Mouse (Mus musculus) spleen, postnatal 4 days (tissue): ENCODE data around the gene Mast1.
A peak's percentile ranks its signal among the peaks of the same experiment; 100 is the strongest.
"Not testable (repeated sequence)": the region's sequence is repeated elsewhere in the genome, so short reads cannot be mapped to it uniquely, and the experiment has no call there.

Experiments
- DNase-seq, 2 experiments: peaks; one replicate each; pipeline ENCODE4 v3.0.0; 2022; ENCODE audit warnings: low spot score in 2 of 2

The Mast1 gene

DNA sequence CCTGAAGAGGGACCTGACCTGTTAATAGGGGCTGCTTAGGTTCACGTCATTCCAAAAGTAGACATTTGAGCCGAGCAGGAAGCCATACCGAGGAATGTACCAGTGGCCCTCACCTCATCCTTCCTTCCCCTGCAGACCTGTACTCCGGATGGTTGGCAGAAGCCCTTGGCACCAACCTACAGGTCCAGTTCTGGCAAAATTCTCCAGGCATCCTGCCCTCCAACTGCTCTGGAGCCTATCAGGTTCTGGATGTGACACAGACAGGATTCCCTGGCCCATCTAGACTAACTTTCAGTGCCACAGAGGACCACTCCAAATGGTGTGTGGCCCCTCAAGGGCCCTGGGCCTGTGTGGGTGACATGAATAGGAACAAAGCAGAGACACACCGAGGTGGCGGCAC is 26.6 kb downstream of the Mast1 start:
- DNase-seq, result peak in 1 of 2 experiments; percentile 13

DNA sequence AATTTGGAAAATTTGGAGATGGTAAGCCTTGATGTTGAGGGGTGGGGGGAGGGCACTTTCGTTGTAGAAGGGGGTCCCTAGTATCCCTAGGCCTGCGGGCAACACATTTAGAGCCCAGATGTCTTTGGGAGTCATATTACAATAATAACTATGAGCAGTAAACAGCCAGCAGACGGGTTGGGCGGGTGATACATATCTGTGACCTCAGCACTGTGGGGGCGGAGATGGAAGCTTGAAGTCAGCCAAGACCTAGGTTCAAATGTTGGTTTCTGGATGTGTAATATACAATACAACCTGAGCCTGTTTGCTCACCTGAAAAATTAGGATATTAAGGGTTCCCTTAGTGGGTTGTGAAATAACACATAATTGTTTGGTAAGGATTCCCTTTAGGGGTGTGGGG is 27.2 kb downstream of the Mast1 start:
- peak; percentile 31 to 70 for DNase-seq

DNA sequence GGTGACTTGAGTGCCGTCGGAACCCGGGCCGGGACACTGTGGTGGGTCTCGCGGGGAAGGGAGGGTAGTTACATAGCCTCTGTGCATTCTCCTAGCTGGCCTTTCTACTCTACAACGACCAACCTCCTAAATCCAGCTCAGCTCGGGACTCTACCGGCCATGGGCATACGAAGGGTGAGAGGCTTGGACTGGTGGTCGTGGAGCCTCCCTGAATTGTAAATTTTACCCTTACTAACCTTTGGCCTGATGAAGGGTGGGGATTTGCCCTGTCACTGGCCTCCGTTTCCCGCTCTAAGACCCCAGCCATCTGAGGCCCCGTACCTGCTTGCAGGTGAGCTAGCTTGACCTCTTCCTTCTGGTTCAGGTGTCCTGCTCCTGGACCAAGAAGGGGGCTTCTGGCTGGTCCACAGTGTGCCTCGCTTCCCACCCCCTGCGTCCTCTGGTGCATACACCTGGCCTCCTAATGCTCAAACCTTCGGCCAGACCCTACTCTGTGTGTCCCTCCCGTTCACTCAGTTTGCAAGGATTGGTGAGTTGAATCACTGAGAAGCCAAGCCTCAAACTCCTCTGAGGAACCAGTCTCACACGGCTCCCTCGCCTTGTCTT is 27.9 kb downstream of the Mast1 start:
- DNase-seq, result peak; percentile 14 to 71

DNA sequence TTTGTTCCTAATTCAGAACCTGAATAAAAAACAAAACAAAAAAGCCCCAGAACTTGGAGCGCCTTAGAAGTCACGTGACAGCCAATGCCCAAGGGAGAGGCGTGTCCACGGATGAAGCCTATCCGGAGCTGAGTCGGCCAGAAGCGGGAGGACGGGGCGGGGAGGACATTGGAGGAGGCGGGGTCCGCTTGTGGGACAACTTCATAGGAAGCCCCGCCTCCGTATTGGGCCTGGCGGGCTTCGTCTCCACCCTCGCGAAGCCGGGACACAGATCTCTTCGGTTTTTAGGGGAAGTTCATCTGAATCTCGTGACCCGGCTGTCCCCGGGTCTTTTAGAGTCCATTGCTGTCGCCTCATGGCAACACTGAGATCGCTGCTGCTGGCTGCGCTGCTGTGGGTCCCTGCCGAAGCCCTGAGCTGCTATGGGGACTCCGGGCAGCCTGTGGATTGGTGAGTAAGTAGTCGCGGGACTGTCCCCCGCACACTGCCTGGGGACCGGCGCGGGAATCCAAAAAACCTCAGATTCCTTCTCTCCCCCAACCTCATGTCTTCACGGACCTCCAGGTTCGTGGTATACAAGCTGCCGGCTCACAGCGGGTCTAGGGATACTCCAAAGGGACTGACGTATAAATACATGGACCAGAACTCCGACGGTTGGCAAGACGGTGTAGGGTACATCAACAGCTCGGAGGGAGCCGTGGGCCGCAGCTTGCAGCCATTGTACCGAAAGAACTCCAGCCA is 28.6 kb downstream of the Mast1 start, which contains the start of gene Dnase2a:
Gene Dnase2a (plus strand): TSS at position 140 of the 741 bp plus-strand sequence.
- DNase-seq, result peak; percentile 96 to 98

DNA sequence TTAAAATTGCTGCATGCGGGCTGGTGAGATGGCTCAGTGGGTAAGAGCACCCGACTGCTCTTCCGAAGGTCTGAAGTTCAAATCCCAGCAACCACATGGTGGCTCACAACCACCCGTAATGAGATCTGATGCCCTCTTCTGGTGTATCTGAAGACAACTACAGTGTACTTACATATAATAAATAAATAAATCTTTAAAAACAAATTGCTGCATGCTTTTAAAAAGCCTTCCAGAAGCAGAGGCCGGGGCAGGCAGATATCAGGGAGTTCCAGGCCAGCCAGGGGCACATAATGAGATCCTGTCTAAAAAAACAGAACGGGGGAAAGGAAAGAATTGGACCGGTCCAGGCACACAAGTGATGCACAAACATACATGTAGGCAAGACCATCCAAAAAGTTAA is 29.2 kb downstream of the Mast1 start:
- DNase-seq, result not testable (repeated sequence)

DNA sequence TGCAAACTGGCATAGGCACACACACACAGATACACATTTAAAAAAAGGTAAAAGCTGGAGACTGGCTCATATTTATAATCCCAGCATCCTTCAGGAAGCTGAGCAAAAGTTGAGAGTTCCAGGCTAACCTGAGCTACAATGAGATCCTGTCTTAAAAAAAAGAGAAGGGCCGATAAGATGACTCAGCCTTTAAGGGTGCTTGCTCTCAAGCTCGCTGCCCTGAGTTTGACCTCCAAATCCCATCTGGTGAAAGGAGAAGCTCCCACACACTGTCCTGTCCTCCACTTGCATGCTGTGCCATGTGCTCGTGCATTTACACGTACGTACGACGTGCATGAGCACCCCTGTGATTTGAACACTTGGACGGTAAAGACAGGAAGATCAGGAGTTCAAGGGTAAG is 29.7 kb downstream of the Mast1 start:
- peak in 1 of 2 experiments; percentile 15 for DNase-seq

DNA sequence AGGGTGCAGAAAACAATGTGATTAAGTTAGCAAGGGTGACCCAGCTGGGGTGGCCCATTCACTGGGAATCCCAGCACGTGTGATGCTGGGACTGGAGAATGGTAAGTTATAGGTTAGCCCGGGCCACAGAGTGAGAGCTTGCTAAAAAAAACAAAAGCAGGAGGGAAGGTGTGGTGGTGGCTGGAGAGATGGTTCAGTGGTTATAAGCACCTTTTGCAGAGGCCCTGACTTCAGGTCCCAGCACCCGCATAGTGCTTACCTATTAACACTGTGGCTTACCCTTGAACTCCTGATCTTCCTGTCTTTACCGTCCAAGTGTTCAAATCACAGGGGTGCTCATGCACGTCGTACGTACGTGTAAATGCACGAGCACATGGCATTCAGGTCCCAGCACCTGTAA is 30.1 kb downstream of the Mast1 start:
- peak in 1 of 2 experiments; percentile 18 for DNase-seq

DNA sequence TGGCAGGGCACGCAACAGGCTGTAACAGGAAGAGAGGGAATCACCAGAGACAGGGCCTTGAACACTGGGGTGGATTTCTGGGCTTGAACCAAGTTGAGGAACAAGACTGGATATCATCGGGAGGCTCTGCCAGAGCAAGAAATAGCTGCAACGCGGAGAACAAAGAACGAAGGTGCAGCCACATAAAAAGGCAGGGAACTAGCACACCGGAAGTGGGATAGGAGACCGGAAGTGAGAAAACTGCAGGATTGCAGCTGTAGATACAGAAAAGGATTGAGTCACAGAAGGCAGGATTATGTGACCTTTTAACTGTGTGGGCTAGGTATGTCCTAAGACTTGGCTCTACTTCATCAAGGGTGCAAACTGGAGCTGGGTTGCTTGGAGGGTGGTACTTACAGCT is 32.8 kb downstream of the Mast1 start:
- peak in 1 of 2 experiments; percentile 12 for DNase-seq

DNA sequence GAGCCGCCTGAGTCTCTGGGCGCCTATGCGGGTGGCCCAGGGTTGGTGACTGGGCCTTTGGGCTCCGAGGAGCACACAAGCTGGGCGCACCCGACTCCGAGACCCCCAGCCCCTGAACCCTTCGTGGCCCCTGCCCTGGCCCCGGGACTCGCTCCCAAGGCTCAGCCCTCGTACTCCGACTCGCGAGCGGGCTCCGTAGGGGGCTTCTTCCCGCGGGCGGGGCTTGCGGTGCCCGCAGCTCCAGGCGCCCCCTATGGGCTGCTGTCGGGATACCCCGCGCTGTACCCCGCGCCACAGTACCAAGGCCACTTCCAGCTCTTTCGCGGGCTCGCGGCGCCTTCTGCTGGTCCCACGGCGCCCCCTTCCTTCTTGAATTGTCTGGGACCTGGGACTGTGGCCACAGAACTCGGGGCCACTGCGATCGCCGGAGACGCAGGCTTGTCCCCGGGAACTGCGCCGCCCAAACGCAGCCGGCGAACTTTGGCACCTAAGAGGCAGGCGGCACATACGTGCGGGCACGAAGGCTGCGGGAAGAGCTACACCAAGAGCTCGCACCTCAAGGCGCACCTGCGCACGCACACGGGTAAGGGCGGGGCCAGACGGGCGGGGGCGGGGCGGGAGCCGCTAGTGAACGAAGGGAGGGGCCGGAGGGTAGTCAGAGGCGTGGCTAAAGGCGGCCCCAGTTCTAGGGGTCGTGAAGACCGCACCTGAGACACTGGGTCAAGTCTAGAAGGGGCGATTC is 34.1 kb downstream of the Mast1 start:
- peak; percentile 95 to 99 for DNase-seq

DNA sequence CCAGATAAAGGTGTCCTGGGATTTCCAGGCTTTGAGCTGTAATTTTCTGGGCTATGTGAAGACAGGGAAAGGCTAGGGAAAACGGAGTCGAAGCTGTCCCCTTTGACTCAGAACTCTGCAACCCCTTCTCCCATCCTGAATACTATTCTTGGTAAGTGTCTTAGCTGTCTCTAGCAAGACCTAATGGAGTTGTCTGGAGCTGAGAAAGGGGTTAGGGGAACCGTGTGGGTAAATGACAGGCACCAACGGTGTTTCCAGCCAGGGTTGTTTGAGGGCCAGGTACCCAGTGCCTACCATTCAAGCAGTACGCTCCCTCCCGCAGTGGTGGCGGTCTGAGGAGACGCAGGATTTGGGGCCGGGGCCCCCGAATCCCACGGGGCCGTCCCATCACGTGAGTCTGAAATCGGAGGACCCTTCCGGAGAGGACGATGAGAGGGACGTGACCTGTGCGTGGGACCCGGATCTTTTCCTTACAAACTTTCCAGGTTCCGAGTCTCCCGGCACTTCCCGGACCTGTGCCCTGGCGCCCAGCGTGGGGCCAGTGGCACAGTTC is 34.7 kb downstream of the Mast1 start:
- DNase-seq, result peak in 1 of 2 experiments; percentile 79

DNA sequence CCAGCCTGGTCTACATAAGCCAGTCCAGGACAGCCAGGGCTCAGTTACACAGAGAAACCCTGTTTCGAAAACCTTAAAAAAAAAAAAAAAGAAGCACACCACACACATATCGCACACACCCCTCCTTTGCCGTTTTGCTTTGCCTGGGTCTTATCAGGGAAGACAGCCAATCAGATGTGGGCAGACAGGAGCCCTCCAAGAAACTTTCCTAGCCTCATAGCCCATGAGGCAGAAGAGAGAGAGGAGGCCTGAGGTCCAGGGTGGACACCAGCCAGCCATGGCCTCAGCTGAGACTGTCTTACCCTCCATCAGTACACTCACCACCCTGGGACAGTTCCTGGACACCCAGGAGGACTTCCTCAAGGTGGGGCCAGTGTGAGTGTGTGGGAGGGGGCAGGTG is 35.4 kb downstream of the Mast1 start, which contains the start of gene Klf1:
Gene Klf1 (plus strand): TSS at position 177 of the 400 bp plus-strand sequence.
- DNase-seq, result peak; percentile 74 to 82

DNA sequence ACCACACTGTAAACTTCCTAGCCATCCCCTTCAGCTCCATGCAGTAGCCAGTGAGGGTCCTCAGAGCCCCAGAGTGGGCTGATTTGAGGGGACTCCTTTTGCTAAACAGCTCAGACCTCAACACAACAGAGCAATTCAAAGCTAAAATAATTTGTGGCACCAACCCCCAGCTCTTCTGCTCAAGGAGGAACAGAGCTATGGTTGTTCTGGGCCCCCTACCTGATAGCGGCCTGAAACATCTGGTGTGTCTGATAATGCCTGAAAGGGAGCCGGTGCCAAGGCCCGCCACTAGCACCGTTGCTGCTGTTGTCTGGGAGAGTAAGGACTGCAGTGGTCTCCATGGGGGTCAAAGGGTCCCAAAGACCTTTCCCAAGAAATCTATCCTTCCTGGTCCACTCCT is 36.1 kb downstream of the Mast1 start:
- peak; percentile 81 to 83 for DNase-seq

DNA sequence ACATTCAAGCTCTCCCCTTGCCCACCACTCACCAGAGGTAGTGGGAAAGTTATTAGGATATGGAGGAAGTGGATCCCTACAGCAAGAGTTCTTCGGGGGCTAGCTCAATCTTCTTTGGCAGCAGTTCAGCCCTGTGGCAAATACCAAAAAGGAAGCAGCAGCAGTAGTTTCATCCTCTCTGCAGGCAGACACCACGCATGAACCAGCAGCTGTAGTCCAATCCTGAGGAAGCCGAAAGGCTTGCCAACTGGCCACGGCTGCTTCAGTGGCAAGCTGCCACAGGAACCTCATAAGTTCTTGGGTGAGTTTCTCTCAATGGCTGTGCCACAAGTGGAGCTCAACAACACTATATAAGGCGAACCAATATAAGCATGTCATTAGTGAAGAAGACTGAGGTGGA is 41.2 kb downstream of the Mast1 start:
- no peak for DNase-seq

DNA sequence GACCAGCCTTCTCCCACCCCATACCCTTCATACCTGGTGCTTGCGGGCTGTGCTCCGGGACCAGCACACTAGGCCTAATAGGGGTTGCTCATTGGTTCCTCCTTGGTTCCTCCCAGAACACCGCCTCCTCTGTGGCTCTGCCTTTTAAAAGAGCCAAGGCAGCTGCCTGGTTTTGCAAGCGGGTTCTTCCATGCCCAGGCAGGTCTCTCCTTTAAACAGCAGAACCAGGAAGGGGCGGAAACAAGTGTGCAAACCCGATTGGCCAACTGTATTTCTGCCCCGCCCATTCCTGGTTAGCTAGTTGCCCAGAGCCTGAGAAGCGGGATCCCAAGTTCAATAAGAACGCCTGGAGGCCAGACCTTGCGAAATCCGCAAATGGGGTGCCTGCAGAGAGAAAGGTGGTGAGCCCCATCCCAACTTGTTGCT is 43.4 kb downstream of the Mast1 start, which contains the start of gene Gcdh:
Gene Gcdh (minus strand): TSS at position 213 of the 426 bp plus-strand sequence.
- DNase-seq, result peak; percentile 90 to 91

DNA sequence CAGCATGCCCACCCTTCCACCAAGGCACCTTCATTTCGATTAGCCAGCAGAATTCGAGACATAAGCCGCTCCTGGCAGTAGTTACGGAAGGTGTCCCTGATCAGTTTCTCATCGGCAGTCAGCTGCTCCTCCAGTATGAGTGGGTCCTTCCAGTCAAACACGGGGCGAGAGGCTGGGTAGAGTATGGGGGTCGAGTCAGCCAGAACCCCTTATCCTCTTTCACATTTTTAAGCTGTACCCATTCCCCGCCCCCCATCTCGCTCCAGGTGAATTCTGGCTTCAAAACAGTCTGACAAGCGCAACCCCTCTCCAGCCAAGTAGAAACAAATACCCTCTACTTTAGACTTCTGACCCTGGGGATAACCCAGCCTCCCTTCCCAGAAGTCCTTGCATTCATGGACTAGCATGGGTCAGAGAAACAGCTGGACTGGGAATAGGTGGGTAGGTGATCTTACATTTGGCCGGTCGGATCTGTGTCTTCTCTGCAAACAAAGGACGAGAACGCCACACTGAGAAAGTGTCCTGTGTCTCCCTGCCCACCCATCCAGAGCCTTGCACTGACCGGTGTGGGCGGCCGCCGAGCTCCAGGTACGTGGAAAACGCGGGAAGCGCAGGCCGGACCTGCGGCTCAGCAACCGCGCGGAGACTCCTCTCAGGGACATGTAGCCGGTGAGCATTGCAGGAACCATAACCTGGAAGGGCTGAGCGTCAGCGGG is 44.0 kb downstream of the Mast1 start:
- DNase-seq, result no peak

DNA sequence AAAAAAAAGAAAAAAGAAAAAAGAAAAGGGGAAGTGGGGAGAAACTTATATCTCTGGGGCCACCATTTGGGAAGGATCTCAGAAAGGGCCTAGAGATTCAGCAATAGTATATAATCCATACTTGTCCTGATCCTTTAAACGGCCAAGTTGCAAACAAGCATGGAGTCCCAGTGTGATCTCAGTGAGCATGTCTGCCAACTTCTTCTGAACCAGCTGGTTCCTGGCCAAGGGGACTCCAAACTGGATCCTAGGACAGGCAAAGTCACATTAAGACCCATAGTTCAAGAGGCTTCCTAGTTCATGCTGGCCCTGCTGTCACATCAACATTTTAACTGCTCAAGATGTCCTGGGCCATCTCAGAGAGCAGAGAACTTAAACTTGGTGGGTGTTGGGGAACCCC is 48.0 kb downstream of the Mast1 start:
- no peak for DNase-seq

DNA sequence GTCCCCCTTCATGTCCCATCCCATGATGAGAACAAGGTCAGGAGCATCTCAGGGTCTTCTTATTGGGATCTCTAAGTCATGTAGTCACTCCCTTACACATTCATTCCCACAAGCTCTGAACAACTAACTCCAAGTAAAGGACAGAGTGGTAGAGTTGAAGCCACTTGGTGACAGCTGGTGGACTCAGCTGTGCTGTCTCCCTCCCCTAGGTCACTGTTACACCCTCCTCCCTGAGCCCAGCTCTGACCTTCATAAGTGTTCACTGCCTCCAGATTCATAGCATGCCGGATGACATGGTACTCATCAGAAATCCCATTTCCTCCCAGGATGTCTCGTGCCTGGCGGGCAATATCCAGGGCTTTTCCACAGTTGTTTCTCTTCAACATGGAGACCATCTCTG is 48.9 kb downstream of the Mast1 start:
- no peak for DNase-seq

DNA sequence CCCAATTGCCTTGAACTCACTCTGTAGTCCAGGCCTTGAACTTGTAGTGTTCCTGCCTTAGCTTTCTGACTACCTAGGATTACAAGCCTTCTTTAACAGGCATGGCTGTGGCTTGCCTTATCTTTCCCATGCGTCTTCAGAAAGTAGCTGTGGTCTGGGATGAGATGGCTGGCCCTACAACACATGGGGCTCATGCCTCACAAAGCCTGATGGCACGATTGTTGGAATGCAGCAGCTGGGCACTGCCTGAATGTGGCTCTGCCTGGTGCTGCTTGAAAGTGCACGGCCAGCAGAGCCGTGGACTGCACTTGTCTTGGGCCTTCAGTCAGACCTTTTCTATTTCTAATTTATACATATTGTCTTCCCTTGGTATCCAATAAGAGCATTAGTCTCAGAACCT is 52.4 kb downstream of the Mast1 start:
- no peak for DNase-seq

DNA sequence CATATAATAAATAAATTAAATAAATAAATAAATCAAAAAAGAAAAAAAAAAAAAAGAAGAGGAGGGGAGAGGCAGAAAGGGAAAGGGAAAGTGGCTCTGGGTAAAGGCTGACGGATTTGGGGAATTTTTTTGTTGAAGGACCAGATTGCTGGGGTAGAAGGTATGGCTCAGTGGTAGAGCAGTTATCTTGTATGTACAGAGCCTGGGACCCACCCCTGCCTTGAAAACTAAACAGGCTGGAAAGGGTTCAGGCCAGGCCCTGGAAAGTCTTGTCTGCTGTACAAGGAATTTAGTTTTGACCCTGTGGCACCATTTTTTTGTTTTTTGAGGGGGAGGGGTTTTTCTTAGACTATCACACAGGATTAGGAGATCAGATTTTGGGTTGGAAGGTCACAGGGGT is 58.2 kb downstream of the Mast1 start:
- DNase-seq, result no peak

DNA sequence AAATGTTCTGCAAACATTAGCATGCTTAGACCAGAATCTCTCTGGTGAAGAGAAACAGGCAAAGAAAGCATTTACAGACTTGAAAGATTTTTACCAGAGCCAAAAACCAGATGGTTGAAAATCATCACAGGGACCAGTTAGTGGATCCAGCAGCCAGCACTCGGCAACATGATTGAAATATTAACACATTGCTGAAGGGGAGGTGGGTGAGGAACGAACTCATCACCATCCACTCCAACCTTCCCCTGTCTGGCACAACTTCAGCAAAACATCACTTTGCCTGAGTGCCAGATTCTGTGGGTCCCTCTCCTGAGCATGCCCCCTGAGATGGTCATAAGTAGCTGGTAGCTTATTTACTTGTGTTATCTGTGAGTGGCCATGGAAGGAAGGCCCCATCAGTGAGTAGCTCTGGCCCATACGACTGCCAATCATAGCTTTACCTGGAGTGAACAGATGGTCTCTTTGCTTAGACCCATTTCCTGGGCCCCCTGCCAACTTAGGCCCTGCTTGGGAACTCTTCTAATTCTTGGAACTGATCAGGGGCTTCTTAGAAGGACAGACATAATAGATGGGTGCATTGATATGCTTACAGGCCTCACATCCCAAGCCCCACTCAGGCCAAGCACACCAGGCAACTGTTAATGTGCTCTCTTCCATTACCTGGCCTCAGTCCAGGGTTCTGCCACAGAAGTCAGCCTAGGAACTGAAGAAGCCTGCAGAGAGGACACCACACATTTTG is 59.7 kb downstream of the Mast1 start:
- no peak for DNase-seq

DNA sequence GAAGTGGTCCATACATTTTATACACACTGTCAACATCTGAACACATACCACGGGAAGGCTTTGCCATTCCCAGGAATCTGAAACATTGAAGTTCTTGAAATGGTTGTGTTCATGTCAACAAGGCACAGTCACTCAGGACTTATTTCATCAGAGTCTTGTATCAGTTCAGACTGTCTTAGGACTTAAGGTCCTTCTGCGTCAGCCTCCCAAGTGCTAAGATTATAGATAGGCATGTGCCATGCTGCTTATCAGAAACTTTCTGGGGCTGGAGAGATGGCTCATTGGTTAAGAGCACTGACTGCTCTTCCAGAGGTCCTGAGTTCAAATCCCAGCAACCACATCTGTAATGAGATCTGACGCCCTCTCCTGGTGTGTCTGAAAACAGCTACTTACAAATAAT is 62.8 kb downstream of the Mast1 start:
- no peak for DNase-seq
